Mouse (Mus musculus) layer of hippocampus, adult 9-11 months (tissue): ENCODE results near the gene Clcnka.

Source experiments
- DNase-seq: peaks from one replicate; pipeline ENCODE4 v3.0.0; 2022

The Clcnka gene

DNA sequence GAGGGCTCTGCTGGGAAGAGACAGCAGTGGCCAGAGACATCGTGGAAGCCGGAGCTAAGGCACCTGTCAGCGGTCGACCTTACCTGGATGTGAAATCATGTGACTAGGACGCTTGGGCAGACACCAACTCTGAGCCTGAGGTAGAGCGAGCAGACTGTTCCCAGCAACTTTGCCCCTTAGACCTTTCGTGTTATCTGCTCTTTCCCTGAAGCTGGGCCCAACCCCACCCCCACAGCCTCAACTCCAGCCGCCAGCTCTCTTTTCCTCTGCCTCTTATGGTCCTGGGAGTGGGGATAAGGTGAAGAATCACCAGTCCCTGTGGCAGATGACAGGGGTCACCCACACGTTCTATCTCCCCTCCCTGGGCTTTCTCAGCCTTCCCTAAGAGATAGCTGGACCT is 22.4 kb upstream of the Clcnka start:
- DNase-seq, result no peak

DNA sequence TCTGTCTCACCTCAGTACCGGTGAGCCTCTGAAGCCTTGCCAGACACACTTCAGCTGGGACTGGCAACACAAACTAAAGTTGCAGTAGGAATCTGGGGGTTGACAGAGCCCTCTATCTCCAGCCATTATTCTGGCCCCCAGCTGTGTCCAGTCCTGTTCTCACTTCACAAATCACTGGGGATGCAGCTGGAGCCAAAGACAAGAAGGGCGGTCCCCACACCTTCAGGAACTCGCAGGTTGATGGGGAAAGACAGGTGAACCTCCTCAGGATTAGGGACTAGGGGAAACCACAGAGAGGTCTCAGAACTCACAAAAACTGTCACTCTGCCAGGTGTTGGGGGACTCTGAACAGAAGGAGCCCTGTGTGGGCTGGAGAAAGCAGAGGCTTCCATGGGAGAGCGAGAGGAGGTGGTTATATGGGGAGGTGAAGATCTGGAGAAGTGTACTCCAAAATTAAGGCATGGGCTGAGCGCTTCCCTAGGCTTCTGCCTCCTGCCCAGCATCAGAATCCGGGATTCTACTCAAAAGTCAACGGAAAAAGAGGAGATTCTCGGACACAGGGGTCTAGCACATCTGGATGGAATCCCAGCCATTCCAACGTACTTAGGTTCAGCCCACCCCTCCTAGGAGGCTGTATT is 21.8 kb upstream of the Clcnka start, which contains the start of gene Hspb7:
Gene Hspb7, plus strand, starts transcription at position 588 of the 638 bp plus-strand sequence.
- no peak for DNase-seq

- DNase-seq, result no peak
These were observed 21.1 kb upstream of the Clcnka start for GRCm38 (mm10) chr4:141419398-141420191.

DNA sequence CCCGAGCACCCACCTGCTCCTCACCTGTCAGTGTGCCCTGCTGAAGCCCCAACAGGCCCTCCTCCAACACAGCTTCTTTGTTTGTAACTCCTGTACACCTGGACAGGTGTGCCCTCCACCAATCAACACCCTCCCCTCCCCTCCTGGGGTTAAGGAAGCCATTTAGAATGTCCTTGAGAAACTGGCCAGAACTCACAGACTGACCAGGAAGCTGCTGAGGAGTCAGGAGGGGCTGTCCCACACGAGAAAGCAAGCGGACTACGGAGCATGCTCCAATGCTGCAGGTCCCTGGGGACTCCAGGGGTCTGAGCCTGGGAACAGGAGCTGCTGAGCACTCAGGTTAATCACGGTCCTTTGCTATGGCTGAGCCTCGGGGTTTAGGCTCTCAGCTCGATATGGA is 17.4 kb upstream of the Clcnka start, which contains the start of gene Clcnkb:
Gene Clcnkb, minus strand, starts transcription at position 91 of the 400 bp plus-strand sequence.
- no peak for DNase-seq

DNA sequence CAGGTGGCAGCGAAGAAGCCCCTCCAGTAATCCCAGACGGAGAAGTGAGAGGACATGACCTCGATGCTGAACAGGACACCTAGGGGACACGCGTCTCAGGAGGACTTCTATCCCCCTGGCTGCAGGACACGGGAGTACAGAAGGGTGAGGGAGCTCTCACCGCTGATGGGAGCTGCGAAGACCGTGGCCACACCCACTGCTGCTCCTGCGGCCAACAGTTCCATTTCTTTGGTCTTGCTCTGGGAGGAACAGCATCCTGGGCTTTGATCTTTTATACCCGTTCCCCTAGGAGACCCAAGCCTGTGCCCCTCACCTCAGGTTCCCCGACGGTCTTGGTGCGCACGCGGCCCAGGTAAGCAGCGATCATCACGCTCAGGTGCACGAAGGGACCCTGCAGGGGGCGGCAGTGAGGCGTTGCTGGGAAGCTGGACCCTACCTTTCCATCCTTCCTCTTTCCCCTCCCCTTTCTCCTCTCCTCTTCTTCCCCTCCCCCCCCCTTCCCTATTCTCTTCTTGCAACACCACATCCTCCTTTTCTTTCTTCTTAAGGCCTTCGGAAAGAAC is 13.0 kb upstream of the Clcnka start:
- no peak for DNase-seq

GRCm38 (mm10) chr4:141408577-141408976 is 10.1 kb upstream of the Clcnka start:
- DNase-seq, result no peak

- no peak for DNase-seq
These were observed 8.2 kb upstream of the Clcnka start for GRCm38 (mm10) chr4:141406516-141407299.

DNA sequence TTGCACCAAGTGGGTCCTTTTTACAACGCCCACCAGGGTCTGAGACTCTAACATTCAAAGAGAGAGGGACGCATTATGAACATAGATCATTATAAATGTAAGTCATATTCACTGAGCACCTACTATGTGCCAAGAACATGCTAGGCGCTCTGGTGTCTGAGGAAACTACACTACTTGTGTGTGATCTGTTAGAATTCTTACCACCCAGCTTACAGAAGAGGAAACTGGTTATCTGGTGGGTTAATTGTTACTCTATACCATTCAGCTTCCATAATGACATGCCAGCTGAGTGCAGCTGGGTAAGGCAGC is 6.7 kb upstream of the Clcnka start:
- DNase-seq, result no peak

DNA sequence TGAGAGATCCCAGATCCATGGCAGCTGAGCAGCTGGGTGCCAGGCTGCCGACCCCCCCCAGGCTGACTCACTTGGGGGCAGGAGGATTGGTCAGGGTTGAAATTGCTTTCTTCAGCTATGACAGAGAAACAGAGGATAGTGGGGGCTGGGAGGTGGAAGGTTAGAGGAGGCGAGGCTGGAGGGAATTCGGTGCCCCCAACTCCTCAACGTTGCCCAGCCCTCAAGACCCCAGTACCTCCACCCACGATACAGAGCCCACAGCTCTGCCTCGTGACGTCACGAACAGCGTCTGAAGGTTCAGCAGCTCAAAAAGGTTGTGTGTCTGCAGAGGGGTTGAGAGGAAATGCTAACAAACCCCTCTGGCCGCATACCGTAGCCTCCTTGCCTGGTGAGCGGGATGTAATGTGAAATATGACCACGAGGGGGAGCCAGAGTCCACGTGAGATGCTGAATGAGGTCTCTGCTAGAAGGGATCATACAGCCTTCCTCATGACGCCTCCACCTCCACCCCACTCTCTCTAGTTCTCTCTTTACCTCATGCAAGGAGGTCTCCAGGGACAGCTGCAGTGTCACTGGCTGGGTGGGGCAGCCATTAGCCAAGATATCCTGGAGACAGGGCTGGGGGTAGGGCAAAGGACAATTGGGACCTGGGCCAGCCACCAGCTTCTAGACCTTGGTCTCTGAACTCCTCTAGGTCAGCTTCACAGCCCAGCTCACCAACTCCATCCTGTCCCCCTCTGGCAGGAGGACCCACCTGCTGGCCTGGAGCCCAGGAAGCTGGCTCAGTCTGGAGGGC is 6.2 kb upstream of the Clcnka start:
- DNase-seq, result peak; percentile 81

DNA sequence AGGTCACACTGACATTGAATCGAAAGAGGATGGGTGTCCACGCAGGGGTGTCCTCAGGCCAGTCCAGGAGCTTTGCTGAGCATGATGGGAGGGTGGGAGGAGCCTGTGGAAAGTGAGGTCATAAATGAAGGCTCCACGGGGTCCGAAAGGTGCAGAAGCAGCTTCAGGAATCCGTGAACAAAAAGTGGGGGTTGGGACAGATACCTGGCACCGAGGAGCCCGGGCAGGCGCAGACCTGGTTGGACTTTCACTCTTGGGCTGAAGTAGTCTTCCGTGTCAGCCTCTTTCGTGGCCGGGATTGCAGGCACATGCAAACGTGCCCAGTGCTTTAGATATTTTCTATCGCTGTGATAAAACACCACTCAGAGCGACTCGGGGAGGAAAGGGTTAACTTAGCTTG is 1.6 kb upstream of the Clcnka start:
- no peak for DNase-seq

- no peak for DNase-seq
These were observed 663 bp downstream of the Clcnka start for GRCm38 (mm10) chr4:141397861-141398260.

- DNase-seq, result no peak
These were observed 3.8 kb downstream of the Clcnka start for GRCm38 (mm10) chr4:141394751-141395150.

GRCm38 (mm10) chr4:141391293-141391692 is 7.2 kb downstream of the Clcnka start:
- DNase-seq, result no peak

- DNase-seq, result no peak
These were observed 9.0 kb downstream of the Clcnka start for GRCm38 (mm10) chr4:141389366-141390150.

DNA sequence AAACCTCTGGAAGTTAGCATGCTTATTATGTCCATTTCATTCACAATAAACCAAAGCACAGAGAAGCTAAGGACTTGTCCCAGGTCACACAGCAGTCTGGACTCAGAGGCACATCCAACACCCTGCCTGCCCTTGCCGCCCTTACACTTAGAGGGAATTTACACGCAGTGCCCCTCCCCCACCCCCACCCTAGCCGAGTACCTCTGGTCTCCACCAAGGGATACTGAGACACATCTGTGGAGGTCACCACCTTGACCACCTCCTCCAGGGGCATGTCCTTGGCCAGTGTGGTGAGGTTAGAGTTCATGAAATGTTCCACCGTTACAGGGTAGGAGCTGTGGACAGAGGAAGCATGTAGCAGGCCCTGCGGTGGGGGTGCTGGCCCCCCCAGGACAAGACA is 10.6 kb downstream of the Clcnka start:
- no peak for DNase-seq

DNA sequence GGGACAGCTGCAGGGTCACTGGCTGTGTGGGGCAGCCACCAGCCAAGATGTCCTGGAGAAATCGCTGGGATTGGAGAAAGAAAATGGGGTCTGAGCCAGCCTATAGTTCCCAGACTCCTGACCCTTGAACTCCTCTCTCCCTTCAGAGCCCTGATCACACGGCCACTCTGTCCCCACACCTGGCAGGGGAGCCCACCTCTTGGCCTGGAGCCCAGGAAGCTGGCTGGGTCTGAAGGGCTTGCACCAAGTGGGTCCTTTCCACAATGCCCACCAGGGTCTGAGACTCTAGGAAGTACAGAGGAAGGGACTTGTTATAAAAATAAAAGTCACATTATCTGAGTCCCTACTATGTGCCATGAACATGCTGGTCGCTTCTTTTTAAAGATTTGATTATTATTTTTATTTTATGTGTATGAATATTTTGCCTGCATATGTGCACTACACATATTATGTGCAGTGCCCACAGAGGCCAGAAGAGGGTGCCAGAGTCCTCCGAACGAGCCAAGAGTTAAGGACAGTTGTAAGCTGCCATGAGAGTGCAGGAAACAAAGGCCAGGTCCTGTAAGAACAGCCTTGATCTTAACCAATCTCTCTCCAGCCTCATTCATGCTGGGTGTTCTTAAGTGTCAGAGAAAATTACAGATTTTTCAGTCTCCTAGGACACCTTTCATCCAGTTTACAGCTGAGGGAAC is 11.3 kb downstream of the Clcnka start:
- DNase-seq, result peak; percentile 51

- no peak for DNase-seq
These were observed 12.4 kb downstream of the Clcnka start for GRCm38 (mm10) chr4:141386150-141386549.

- no peak for DNase-seq
These were observed 13.2 kb downstream of the Clcnka start for GRCm38 (mm10) chr4:141385275-141385674.

GRCm38 (mm10) chr4:141382406-141382805 is 16.1 kb downstream of the Clcnka start:
- no peak for DNase-seq

DNA sequence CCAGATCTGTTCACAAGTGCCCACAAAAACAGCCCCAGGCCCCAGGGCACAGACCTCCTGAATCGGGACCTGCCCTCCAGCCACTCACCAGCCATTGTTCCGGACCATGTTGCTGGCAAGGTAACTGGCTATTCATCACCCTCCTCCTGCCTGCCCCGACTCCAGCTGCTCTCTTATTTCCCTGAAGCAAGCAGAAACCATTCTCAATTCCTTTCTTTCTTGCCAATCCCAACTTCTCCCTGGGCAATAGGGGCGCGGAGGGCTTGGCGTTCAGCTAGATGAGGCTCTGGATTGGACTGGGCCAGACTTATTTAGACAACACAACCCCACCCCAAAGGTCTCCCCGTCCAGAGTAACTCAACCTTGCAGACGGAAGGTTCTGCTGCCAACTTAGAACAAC is 18.9 kb downstream of the Clcnka start:
- DNase-seq, result no peak

- DNase-seq, result no peak
These were observed 26.1 kb downstream of the Clcnka start for GRCm38 (mm10) chr4:141372426-141372825.
